Mouse (Mus musculus) erythroblast, embryonic 14.5 days (primary cell): ENCODE results near the gene Mllt3.

Experiments used
- GATA1 ChIP-seq: IDR thresholded peaks from 2 replicates; pipeline ENCODE4 v1.6.1; 2012; ENCODE audit warnings: low read length, inconsistent platforms, mixed read lengths
- TAL1 ChIP-seq: IDR thresholded peaks from 3 replicates; pipeline ENCODE4 v1.6.1; 2012; ENCODE audit warnings: low read length, inconsistent platforms, mixed read lengths

- TF ChIP-seq GATA1 (no peak), TAL1 (no peak)
Measured at GRCm38 (mm10) chr4:87815465-87816108, 217.6 kb downstream of the Mllt3 start.
